Mouse (Mus musculus): ENCODE results near the gene Ccer2. TPM values are rescaled to one million over a fixed set of nuclear protein-coding genes. Genes with fewer than 3 reads are reported as not detected.

The Ccer2 gene
- polyA plus RNA-seq, 1 experiment from 2014 or later = 12.7 TPM

DNA sequence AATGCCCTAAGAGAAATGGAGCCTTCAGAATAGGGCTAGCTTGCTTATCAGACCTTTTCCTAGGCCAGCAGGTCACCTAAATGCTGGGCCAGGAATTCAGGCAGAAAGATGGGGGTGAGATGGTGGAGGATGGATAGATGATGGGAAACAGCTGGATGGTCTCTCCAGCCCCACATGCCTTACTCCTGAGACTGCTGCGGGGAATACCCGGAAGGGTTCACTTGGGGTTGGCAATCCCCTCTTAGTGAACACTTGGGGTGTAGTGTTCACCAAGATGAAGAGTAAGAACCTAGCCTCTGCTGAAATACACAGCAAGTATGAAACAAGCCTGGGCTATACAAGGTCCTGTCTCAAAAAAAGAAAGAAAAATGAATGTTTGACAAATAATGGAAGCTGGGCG is 33.3 kb downstream of the Ccer2 start:
- Histone ChIP-seq H3K4me3 (ENCODE audit: low read depth, low read length) (no peak overlapping the region), H3K9ac (ENCODE audit: low read depth, low read length) (no peak overlapping the region), H3K9me3 (ENCODE audit: control insufficient read depth, low read length) (no peaks in the 10 kb centered on the region), H3K27ac (replicated peaks; ENCODE audit: low read depth, low read length) (peak overlapping the region; percentile 39; the same call in 1 of the 2 replicates), H3K4me2 (ENCODE audit: low read depth, low read length) (no peak overlapping the region), H3K4me1 (ENCODE audit: control insufficient read depth, insufficient read depth, low read length) (peaks cover 18% of the 10 kb centered on the region), H3K36me3 (ENCODE audit: control insufficient read depth, insufficient read depth, low read length) (peaks cover 20% of the 10 kb centered on the region; the same call in 1 of the 2 replicates), H3K27me3 (replicated peaks; ENCODE audit: control insufficient read depth, insufficient read depth, low read length) (no peaks in the 10 kb centered on the region)
- WGBS = 38% methylated on average over 3 of the region's 3 CpGs
- DNase-seq (ENCODE audit: low spot score) = no peak
- no peak for ATAC-seq (ENCODE audit: low read depth)

DNA sequence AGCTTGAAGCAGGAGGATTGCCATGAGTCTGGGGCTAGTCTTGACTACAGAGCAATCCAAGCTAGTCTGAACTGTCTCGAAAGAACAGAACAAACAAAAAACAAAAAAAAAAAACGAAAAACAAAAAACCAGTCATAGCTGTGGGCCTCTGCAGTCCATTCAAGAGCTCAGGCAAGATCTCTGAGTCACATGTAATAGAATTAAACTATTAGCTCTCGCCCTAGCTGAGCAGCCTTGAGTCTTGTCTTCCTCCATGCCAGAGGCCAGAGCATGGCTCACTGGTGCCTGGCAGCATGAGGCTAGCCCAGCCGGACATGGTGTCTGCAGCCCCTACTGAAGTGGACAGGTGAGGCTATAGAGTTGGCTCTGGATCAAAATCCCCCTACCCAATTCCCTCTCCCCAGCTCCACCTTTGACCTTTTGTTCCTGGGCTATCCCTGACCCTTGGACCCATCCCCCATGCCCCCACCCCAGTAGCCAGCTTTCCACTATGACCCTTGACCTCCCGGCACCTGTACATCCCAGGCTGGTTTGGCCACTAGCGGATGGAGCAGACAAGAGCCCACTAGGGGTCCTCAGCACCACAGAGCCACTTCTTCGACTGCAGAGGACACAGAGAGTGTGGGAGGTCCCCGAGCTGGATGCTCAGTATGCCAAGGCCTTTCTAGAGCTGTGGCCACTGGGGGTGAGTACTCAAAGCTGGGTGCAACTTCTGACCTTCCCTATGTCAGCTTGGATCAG is 34.3 kb downstream of the Ccer2 start:
- ATAC-seq (ENCODE audit: low read depth) (no peak), DNase-seq (ENCODE audit: low spot score) (no peak)
- WGBS = 38% methylated on average over 8 of the region's 8 CpGs
- H3K27me3 ChIP-seq (replicated peaks; ENCODE audit: control insufficient read depth, insufficient read depth, low read length) = no peaks in the 10 kb centered on the region
- no peak overlapping the region for H3K4me3 ChIP-seq (ENCODE audit: low read depth, low read length)
- H3K9ac ChIP-seq (ENCODE audit: low read depth, low read length) = no peak overlapping the region
- no peak overlapping the region for H3K4me2 ChIP-seq (ENCODE audit: low read depth, low read length)
- peak overlapping the region; percentile 39; the same call in 1 of the 2 replicates for H3K27ac ChIP-seq (replicated peaks; ENCODE audit: low read depth, low read length)
- no peaks in the 10 kb centered on the region for H3K9me3 ChIP-seq (ENCODE audit: control insufficient read depth, low read length)
- peaks cover 19% of the 10 kb centered on the region; the same call in 1 of the 2 replicates for H3K36me3 ChIP-seq (ENCODE audit: control insufficient read depth, insufficient read depth, low read length)
- H3K4me1 ChIP-seq (ENCODE audit: control insufficient read depth, insufficient read depth, low read length) = peaks cover 18% of the 10 kb centered on the region

DNA sequence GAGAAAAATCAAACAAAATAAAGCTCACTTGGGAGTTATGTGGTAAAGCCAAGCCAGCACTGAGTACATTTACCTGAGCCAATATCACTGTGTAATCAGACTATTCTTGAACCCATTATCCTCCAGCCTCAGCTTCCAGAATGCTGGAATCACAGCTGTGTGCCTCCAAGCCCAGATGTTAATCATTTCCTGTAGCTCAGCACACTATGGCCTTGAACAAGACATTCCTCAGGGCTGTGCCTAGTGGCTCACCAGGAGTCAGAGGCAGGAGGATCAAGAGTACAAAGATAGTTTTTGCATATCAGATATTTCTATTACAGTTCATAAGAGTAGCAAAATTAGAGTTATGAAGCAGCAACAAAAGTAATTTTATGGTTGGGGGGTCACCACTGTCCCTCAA is 35.7 kb downstream of the Ccer2 start:
- no peak for ATAC-seq (ENCODE audit: low read depth)
- DNase-seq (ENCODE audit: low spot score) = no peak
- Histone ChIP-seq H3K4me2 (ENCODE audit: low read depth, low read length) (no peak overlapping the region), H3K9ac (ENCODE audit: low read depth, low read length) (no peak overlapping the region), H3K4me3 (ENCODE audit: low read depth, low read length) (no peak overlapping the region), H3K27me3 (replicated peaks; ENCODE audit: control insufficient read depth, insufficient read depth, low read length) (no peaks in the 10 kb centered on the region), H3K36me3 (ENCODE audit: control insufficient read depth, insufficient read depth, low read length) (peaks cover 12% of the 10 kb centered on the region; the same call in 1 of the 2 replicates), H3K4me1 (ENCODE audit: control insufficient read depth, insufficient read depth, low read length) (peaks cover 20% of the 10 kb centered on the region), H3K9me3 (ENCODE audit: control insufficient read depth, low read length) (no peaks in the 10 kb centered on the region), H3K27ac (replicated peaks; ENCODE audit: low read depth, low read length) (no peak overlapping the region)

DNA sequence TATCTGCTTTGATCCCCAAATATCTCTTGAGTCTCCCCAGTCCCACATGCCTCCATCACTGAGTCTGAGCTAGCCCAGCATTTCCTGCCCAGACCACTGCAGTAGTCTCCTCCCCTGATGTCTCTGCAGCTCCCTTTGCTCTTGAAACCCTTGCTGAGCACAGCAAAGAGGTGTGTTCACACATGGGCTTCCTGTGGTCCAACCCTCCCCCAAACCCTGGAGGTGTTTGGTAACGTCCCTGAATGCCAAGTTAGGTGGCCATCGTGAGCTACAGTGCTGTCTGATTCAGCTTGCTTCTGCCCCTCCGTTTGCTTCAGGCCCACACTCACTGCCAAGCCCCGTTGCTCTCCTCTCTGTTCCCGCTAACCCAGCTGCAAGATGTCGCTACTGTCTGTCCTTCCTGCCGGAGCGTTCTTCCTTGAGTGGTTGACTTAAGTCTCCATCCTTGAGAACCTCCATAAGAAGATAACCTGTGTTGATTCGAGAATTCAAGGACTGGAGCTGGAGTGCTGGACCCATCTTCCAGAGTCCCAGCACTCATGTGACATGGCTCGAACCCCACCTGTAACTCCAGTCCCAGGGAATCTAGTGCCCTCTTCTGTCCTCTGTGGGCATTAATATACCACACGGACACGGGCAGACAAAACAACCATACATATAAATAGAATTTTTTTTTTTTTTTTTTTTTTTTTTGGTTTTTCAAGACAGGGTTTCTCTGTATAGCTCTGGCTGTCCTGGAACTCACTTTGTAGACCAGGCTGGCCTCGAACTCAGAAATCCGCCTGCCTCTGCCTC is 36.6 kb downstream of the Ccer2 start:
- H3K4me1 ChIP-seq (ENCODE audit: control insufficient read depth, insufficient read depth, low read length) = peaks cover 25% of the 10 kb centered on the region
- H3K4me3 ChIP-seq (ENCODE audit: low read depth, low read length) = no peak overlapping the region
- H3K9me3 ChIP-seq (ENCODE audit: control insufficient read depth, low read length) = no peaks in the 10 kb centered on the region
- 80% methylated on average over 14 of the region's 14 CpGs for WGBS
- H3K9ac ChIP-seq (ENCODE audit: low read depth, low read length) = no peak overlapping the region
- H3K27me3 ChIP-seq (replicated peaks; ENCODE audit: control insufficient read depth, insufficient read depth, low read length) = no peaks in the 10 kb centered on the region
- ATAC-seq (ENCODE audit: low read depth) (no peak), DNase-seq (ENCODE audit: low spot score) (no peak)
- H3K36me3 ChIP-seq (ENCODE audit: control insufficient read depth, insufficient read depth, low read length) = peaks cover 5% of the 10 kb centered on the region; the same call in 1 of the 2 replicates
- H3K4me2 ChIP-seq (ENCODE audit: low read depth, low read length) = no peak overlapping the region
- H3K27ac ChIP-seq (replicated peaks; ENCODE audit: low read depth, low read length) = no peak overlapping the region

DNA sequence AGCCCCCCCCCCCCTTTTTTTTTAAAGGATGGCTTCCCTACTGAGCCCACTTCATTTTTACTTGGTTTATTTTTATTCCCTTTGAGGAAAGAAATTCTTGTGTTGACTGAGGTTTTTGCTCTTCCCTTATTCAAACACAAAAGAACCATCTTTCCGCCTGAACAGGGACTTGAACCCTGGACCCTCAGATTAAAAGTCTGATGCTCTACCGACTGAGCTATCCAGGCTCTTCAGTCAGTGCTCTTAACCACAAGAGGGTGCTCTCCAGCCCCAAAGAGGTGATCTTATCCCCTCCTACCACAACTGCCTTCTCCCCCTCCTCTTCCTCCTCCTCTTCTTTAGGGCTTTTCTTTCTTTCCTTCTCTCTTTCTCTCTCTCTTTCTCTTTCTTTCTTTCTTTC is 37.9 kb downstream of the Ccer2 start:
- Histone ChIP-seq H3K36me3 (ENCODE audit: control insufficient read depth, insufficient read depth, low read length) (no peaks in the 10 kb centered on the region), H3K27ac (replicated peaks; ENCODE audit: low read depth, low read length) (no peak overlapping the region), H3K4me2 (ENCODE audit: low read depth, low read length) (no peak overlapping the region), H3K9ac (ENCODE audit: low read depth, low read length) (no peak overlapping the region), H3K4me3 (ENCODE audit: low read depth, low read length) (no peak overlapping the region), H3K27me3 (replicated peaks; ENCODE audit: control insufficient read depth, insufficient read depth, low read length) (no peaks in the 10 kb centered on the region), H3K4me1 (ENCODE audit: control insufficient read depth, insufficient read depth, low read length) (peaks cover 23% of the 10 kb centered on the region), H3K9me3 (ENCODE audit: control insufficient read depth, low read length) (no peaks in the 10 kb centered on the region)
- ATAC-seq (ENCODE audit: low read depth) (no peak), DNase-seq (ENCODE audit: low spot score) (peak; percentile 38)
- WGBS = 33% methylated on average over 2 of the region's 2 CpGs

DNA sequence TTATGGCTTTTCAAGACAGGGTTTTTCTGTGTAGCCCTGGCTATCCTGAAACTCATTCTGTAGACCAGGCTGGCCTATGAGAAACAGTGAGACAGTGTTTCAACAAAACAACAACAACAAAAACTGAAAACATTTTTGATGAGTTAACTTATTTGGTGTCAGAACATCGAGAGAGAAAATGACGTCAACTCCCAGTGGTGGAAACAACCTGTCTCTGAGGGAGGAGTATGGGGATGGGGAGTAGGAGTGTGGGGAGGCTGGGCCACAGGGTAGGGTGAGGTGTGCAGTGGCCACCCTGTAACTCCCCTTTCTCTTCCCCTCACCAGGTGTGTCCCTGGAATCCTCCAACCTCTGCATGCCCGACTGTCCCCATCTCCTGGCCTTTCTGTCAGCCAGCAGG is 38.5 kb downstream of the Ccer2 start:
- H3K27me3 ChIP-seq (replicated peaks; ENCODE audit: control insufficient read depth, insufficient read depth, low read length) = no peaks in the 10 kb centered on the region
- DNase-seq (ENCODE audit: low spot score) = no peak
- no peaks in the 10 kb centered on the region for H3K36me3 ChIP-seq (ENCODE audit: control insufficient read depth, insufficient read depth, low read length)
- no peak overlapping the region for H3K4me3 ChIP-seq (ENCODE audit: low read depth, low read length)
- no peak overlapping the region for H3K4me2 ChIP-seq (ENCODE audit: low read depth, low read length)
- H3K9me3 ChIP-seq (ENCODE audit: control insufficient read depth, low read length) = no peaks in the 10 kb centered on the region
- ATAC-seq (ENCODE audit: low read depth) = no peak
- 68% methylated on average over 3 of the region's 3 CpGs for WGBS
- no peak overlapping the region for H3K27ac ChIP-seq (replicated peaks; ENCODE audit: low read depth, low read length)
- H3K4me1 ChIP-seq (ENCODE audit: control insufficient read depth, insufficient read depth, low read length) = peaks cover 17% of the 10 kb centered on the region
- no peak overlapping the region for H3K9ac ChIP-seq (ENCODE audit: low read depth, low read length)

DNA sequence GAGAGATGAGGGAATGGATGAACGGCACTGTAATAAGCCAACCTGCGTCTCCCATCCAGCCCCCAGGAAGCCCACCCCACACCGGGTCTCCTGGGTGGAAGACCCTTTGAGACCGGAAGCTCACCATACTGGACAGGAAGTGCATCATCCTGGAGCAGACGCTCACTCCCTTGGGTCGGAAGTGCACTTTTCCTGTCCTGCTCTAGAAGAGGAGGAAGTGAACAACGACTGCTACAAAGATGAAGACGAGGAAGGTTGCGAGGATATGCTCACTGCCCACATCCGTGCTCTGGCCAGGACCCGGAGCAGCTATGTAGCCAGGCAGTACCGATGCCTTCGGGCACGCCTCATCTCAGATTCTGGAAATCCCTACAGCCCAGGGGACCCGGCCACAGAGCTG is 39.9 kb downstream of the Ccer2 start:
- H3K4me3 ChIP-seq (ENCODE audit: low read depth, low read length) = no peak overlapping the region
- no peak overlapping the region; the same call in 1 of the 2 replicates for H3K27ac ChIP-seq (replicated peaks; ENCODE audit: low read depth, low read length)
- 74% methylated on average over 15 of the region's 15 CpGs for WGBS
- H3K4me1 ChIP-seq (ENCODE audit: control insufficient read depth, insufficient read depth, low read length) = 0 out of 2 replicates have a peak, but pooled peaks cover 7% of the 10 kb centered on the region
- no peaks in the 10 kb centered on the region for H3K9me3 ChIP-seq (ENCODE audit: control insufficient read depth, low read length)
- ATAC-seq (ENCODE audit: low read depth) = no peak
- H3K36me3 ChIP-seq (ENCODE audit: control insufficient read depth, insufficient read depth, low read length) = no peaks in the 10 kb centered on the region
- no peak overlapping the region for H3K9ac ChIP-seq (ENCODE audit: low read depth, low read length)
- DNase-seq (ENCODE audit: low spot score) = no peak
- H3K4me2 ChIP-seq (ENCODE audit: low read depth, low read length) = no peak overlapping the region
- H3K27me3 ChIP-seq (replicated peaks; ENCODE audit: control insufficient read depth, insufficient read depth, low read length) = no peaks in the 10 kb centered on the region

DNA sequence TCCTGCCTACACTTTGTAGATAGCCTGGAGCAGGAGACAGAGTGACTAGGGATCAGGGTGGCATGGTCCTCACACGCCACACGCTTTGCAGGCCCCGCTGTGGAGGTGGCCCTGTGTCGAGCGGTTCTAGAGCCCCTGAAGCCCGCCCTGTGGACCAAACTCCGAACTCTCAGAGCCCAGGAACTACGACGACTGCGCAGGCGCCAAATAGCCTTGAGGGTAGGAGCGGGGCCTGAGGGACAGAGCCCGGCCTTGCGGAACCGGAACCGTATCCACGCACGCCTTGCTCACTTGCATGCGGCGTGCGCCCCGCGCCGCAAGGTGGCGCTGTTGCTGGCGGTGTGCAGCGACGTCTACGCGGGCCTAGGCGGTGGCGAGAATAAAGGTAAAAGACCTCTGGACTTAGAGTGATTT is 40.6 kb downstream of the Ccer2 start:
- Histone ChIP-seq H3K27me3 (replicated peaks; ENCODE audit: control insufficient read depth, insufficient read depth, low read length) (no peaks in the 10 kb centered on the region), H3K9me3 (ENCODE audit: control insufficient read depth, low read length) (no peaks in the 10 kb centered on the region), H3K4me2 (ENCODE audit: low read depth, low read length) (peak overlapping the region; percentile 46), H3K4me3 (ENCODE audit: low read depth, low read length) (peak overlapping the region; percentile 10; the same call in 1 of the 2 replicates), H3K9ac (ENCODE audit: low read depth, low read length) (peak overlapping the region; percentile 61), H3K36me3 (ENCODE audit: control insufficient read depth, insufficient read depth, low read length) (no peaks in the 10 kb centered on the region), H3K27ac (replicated peaks; ENCODE audit: low read depth, low read length) (peak overlapping the region; percentile 68; the same call in 1 of the 2 replicates), H3K4me1 (ENCODE audit: control insufficient read depth, insufficient read depth, low read length) (peaks cover 9% of the 10 kb centered on the region)
- 20% methylated on average over 32 of the region's 32 CpGs for WGBS
- DNase-seq (ENCODE audit: low spot score) = peak; percentile 71
- ATAC-seq (ENCODE audit: low read depth) = peak; percentile 77

Measured in embryonic facial prominence, embryonic 14.5 days (tissue).